Mouse (Mus musculus) neural tube, embryonic 12.5 days (tissue): ENCODE results near the gene Zbtb20. TPM values are rescaled to one million over a fixed set of nuclear protein-coding genes. Genes with fewer than 3 reads are reported as not detected.
A peak's percentile ranks its signal among the peaks of the same experiment; 100 is the strongest.

Experiments used
- ATAC-seq: fragments of 200-750 bp; cut with Nextera tagmentation; 2 replicates; pipeline ENCODE4 v1.8.0; 2017; ENCODE audit warnings: low read depth, mild to moderate bottlenecking, moderate TSS enrichment, moderate library complexity; ENCODE audit not compliant: low FRiP score
- H3K27ac ChIP-seq: fragments of 300-500 bp; sonication (generic); 2 replicates; pipeline ENCODE4 v1.5.1; 2016
- H3K27me3 ChIP-seq: fragments of 300-500 bp; sonication (generic); replicated peaks from 2 replicates; pipeline ENCODE4 v1.6.1; 2016; ENCODE audit warnings: mild to moderate bottlenecking
- H3K36me3 ChIP-seq: fragments of 300-500 bp; sonication (generic); 2 replicates; pipeline ENCODE4 v1.6.1; 2016; ENCODE audit warnings: mild to moderate bottlenecking
- H3K4me1 ChIP-seq: fragments of 300-500 bp; sonication (generic); 2 replicates; pipeline ENCODE4 v1.6.1; 2016
- H3K4me2 ChIP-seq: fragments of 300-500 bp; sonication (generic); replicated peaks from 2 replicates; pipeline ENCODE4 v1.6.1; 2016; ENCODE audit warnings: mild to moderate bottlenecking
- H3K4me3 ChIP-seq: fragments of 300-500 bp; sonication (generic); 2 replicates; pipeline ENCODE4 v1.5.1; 2016
- H3K9ac ChIP-seq: fragments of 300-500 bp; sonication (generic); 2 replicates; pipeline ENCODE4 v1.6.1; 2016; ENCODE audit warnings: mild to moderate bottlenecking
- H3K9me3 ChIP-seq: fragments of 300-500 bp; sonication (generic); 2 replicates; pipeline ENCODE4 v1.6.1; 2016; ENCODE audit warnings: mild to moderate bottlenecking
- WGBS: fragments of 180-500 bp; shearing (Covaris S2); methylation state at CpG from one replicate; pipeline ENCODE4 v1.1.7; 2016; 5-methylcytosine and 5-hydroxymethylcytosine counted together
- polyA plus RNA-seq: library from polyadenylated mRNA; unstranded; fragments of >200 nt; fragmentation: Nextera tagmentation; extraction: Ambion mirVana; gene quantifications from 2 replicates; pipeline ENCODE4 v1.2.1, GENCODE M21; 2016

Gene Zbtb20
- polyA plus RNA-seq, 1 experiment from 2014 or later: 65.2 TPM

GRCm38 (mm10) chr16:43434941-43435340 is 559.3 kb downstream of the Zbtb20 start:
- H3K9me3 ChIP-seq: no peaks in the 10 kb centered on the region
- 53% methylated on average over 3 of the region's 3 CpGs for WGBS
- no peak overlapping the region for H3K4me3 ChIP-seq
- no peak overlapping the region for H3K27ac ChIP-seq
- no peaks in the 10 kb centered on the region for H3K27me3 ChIP-seq
- no peaks in the 10 kb centered on the region for H3K36me3 ChIP-seq
- no peak overlapping the region for H3K4me2 ChIP-seq
- ATAC-seq: peak; percentile 50
- no peaks in the 10 kb centered on the region for H3K4me1 ChIP-seq
- H3K9ac ChIP-seq: no peak overlapping the region

- 73% methylated on average over 8 of the region's 8 CpGs for WGBS
Observed at GRCm38 (mm10) chr16:43438878-43439371, 563.2 kb downstream of the Zbtb20 start.

DNA sequence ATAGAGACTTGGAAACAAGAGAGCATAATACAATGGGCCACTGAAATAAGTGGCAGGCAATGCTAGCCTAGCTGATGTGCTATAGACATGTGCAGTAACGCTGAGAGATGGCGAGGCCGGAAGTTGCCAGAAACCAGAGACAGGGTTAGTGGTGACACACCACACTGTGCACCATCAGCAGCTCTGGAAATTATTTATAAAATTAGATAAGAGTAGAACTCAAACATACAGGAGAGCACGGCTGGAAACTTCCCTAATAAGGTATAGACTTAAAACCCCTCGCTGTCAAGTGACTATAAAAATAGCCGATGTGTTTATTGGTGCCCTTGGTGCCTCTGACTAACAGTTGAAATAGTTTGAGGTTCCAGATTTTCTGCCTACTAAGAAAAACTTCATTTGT is 565.7 kb downstream of the Zbtb20 start:
- H3K36me3 ChIP-seq: no peaks in the 10 kb centered on the region
- H3K9ac ChIP-seq: no peak overlapping the region
- WGBS: 91% methylated on average over 6 of the region's 6 CpGs
- H3K4me3 ChIP-seq: no peak overlapping the region
- no peaks in the 10 kb centered on the region for H3K9me3 ChIP-seq
- peaks cover 3% of the 10 kb centered on the region; the same call in 1 of the 2 replicates for H3K4me1 ChIP-seq
- H3K27me3 ChIP-seq: no peaks in the 10 kb centered on the region
- no peak for ATAC-seq
- H3K4me2 ChIP-seq: no peak overlapping the region
- no peak overlapping the region for H3K27ac ChIP-seq

More at GRCm38 (mm10) chr16:43438878-43439371, 563.2 kb downstream of the Zbtb20 start:
- Histone ChIP-seq H3K4me1 (peaks cover 3% of the 10 kb centered on the region; the same call in 1 of the 2 replicates), H3K9me3 (no peaks in the 10 kb centered on the region), H3K27me3 (no peaks in the 10 kb centered on the region), H3K27ac (no peak overlapping the region), H3K4me3 (no peak overlapping the region), H3K36me3 (no peaks in the 10 kb centered on the region), H3K4me2 (no peak overlapping the region), H3K9ac (no peak overlapping the region)
- no peak for ATAC-seq

GRCm38 (mm10) chr16:43443034-43443433 is 567.4 kb downstream of the Zbtb20 start:
- H3K9me3 ChIP-seq: no peaks in the 10 kb centered on the region
- no peaks in the 10 kb centered on the region for H3K27me3 ChIP-seq
- no peaks in the 10 kb centered on the region for H3K36me3 ChIP-seq
- no peak overlapping the region for H3K4me3 ChIP-seq
- no peak overlapping the region for H3K27ac ChIP-seq
- 0 out of 2 replicates have a peak, but pooled peaks have one; percentile 44 for ATAC-seq
- no peak overlapping the region for H3K9ac ChIP-seq
- peaks cover 3% of the 10 kb centered on the region; the same call in 1 of the 2 replicates for H3K4me1 ChIP-seq
- no peak overlapping the region for H3K4me2 ChIP-seq
- 83% methylated on average over 2 of the region's 2 CpGs for WGBS

DNA sequence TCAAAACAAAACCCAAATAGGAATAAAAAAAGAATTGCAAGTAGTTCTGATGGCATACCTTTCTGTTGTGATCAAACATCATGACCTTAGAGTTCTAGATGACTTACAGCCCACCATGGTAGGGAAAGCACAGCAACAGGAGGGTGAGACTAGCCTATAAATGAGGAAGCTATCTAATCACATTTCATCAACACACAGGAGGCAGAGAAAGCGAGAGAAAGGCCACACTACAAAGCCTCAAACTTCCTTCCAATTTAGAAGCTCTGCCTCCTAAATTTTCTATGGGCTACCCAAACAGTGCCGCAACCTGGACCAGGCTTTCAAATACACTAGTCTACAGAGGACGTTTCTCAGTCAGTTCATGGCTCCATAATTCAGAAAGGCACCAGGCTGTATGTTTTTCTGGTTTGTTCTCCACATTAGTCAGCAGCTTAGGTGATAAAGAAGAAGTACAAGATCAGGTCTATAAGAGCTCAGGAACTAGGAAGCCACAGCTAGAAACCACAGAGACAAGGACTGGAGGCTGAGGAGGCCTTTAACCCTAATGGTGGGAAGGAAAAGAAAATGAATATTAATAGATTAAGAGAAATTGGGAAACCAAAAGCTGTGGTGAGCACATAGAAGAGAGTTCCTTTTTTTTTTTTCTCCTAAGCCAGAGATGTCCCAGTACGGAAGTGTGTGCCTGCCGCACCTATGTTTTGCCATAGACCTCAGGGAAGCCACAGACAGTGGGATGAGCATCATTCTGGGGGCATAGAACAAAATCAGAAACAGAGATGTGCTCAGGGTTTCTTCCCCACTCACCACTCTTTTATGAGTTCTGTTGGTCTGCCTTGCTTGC is 572.7 kb downstream of the Zbtb20 start:
- WGBS: 96% methylated on average over 5 of the region's 5 CpGs
- H3K4me2 ChIP-seq: no peak overlapping the region
- H3K4me1 ChIP-seq: no peaks in the 10 kb centered on the region
- H3K9ac ChIP-seq: no peak overlapping the region
- ATAC-seq: no peak
- no peaks in the 10 kb centered on the region for H3K36me3 ChIP-seq
- H3K9me3 ChIP-seq: no peaks in the 10 kb centered on the region
- H3K27ac ChIP-seq: no peak overlapping the region
- no peak overlapping the region for H3K4me3 ChIP-seq
- no peaks in the 10 kb centered on the region for H3K27me3 ChIP-seq

DNA sequence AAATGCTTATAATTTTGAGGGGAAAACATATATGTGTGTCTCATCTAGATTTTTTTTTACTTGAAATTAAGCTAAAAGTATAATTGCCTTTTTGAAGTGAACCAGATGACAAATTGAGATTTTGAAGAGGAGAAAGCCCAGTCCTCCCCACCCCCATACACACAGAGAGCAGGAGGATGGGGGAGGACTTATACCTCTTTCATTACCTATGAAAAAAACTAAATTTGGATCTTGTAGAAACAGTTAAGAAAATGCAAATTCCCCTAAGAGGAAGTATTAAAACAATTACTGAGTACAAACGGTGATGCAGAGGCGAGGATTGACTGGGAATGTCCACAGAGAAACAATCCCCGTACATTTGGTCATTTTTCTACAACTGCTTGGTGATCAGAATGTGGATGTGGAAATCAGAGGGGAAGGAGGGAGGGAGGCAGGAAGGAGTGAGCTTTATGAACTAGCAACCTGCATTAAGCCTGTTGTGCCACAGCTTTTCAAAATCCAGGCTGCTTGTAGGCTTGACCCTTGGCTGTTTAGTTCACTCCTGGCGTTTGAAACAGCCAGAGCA is 578.8 kb downstream of the Zbtb20 start:
- no peaks in the 10 kb centered on the region for H3K27me3 ChIP-seq
- no peak for ATAC-seq
- no peak overlapping the region for H3K4me2 ChIP-seq
- no peak overlapping the region for H3K9ac ChIP-seq
- H3K4me3 ChIP-seq: no peak overlapping the region
- H3K27ac ChIP-seq: no peak overlapping the region
- 69% methylated on average over 4 of the region's 4 CpGs for WGBS
- H3K9me3 ChIP-seq: no peaks in the 10 kb centered on the region
- no peaks in the 10 kb centered on the region for H3K4me1 ChIP-seq
- H3K36me3 ChIP-seq: no peaks in the 10 kb centered on the region

DNA sequence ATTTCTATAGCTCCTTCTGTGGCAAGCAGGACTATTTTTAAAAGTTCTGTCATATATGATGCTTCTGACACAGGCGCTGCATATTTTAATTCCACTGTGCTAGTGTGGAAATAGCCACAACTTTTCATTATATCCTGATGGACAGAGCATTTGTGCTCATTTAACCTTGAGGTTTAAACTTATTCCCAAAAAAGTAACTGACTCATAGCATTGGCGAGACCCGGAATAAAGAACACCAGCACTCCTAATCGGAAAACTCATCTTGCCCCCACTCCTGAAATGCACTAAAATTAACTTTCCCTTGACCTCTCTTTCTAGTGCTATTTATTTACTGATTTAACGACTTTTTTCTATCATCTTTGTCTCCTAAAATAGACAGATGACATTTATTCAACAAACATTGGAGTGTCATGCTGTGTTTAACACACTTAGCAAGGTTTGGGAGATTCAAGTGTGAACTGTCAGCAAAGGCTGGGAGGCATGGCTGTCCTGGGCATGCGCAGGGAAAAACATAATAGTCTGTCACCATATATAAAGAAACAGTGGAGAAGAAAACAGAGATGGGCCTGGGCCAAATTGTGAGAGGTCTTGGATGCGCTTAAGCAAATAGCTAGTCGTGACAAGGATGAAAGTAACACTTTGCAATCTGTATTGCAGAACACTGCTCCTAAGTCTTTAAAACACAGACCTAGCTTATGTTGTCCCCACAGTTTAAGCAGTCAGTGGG is 580.9 kb downstream of the Zbtb20 start:
- no peak overlapping the region for H3K9ac ChIP-seq
- no peak overlapping the region for H3K4me3 ChIP-seq
- 76% methylated on average over 8 of the region's 8 CpGs for WGBS
- no peak for ATAC-seq
- no peaks in the 10 kb centered on the region for H3K4me1 ChIP-seq
- no peaks in the 10 kb centered on the region for H3K36me3 ChIP-seq
- no peaks in the 10 kb centered on the region for H3K27me3 ChIP-seq
- no peaks in the 10 kb centered on the region for H3K9me3 ChIP-seq
- H3K4me2 ChIP-seq: no peak overlapping the region
- H3K27ac ChIP-seq: no peak overlapping the region

GRCm38 (mm10) chr16:43457814-43458213 is 582.1 kb downstream of the Zbtb20 start:
- Histone ChIP-seq H3K27ac (no peak overlapping the region), H3K4me1 (no peaks in the 10 kb centered on the region), H3K9me3 (no peaks in the 10 kb centered on the region), H3K36me3 (no peaks in the 10 kb centered on the region), H3K4me3 (no peak overlapping the region), H3K27me3 (no peaks in the 10 kb centered on the region), H3K4me2 (no peak overlapping the region), H3K9ac (no peak overlapping the region)
- no peak for ATAC-seq
- WGBS: 86% methylated on average over 8 of the region's 8 CpGs

- WGBS: 82% methylated on average over 7 of the region's 7 CpGs
- no peaks in the 10 kb centered on the region for H3K9me3 ChIP-seq
- H3K27me3 ChIP-seq: no peaks in the 10 kb centered on the region
- H3K9ac ChIP-seq: no peak overlapping the region
- no peak for ATAC-seq
- H3K4me2 ChIP-seq: no peak overlapping the region
- no peak overlapping the region for H3K4me3 ChIP-seq
- peaks cover 6% of the 10 kb centered on the region for H3K4me1 ChIP-seq
- H3K27ac ChIP-seq: no peak overlapping the region
- no peaks in the 10 kb centered on the region for H3K36me3 ChIP-seq
Observed at GRCm38 (mm10) chr16:43458726-43459223, 583.1 kb downstream of the Zbtb20 start.

GRCm38 (mm10) chr16:43461745-43462378 is 586.2 kb downstream of the Zbtb20 start:
- H3K36me3 ChIP-seq: no peaks in the 10 kb centered on the region
- 64% methylated on average over 3 of the region's 3 CpGs for WGBS

DNA sequence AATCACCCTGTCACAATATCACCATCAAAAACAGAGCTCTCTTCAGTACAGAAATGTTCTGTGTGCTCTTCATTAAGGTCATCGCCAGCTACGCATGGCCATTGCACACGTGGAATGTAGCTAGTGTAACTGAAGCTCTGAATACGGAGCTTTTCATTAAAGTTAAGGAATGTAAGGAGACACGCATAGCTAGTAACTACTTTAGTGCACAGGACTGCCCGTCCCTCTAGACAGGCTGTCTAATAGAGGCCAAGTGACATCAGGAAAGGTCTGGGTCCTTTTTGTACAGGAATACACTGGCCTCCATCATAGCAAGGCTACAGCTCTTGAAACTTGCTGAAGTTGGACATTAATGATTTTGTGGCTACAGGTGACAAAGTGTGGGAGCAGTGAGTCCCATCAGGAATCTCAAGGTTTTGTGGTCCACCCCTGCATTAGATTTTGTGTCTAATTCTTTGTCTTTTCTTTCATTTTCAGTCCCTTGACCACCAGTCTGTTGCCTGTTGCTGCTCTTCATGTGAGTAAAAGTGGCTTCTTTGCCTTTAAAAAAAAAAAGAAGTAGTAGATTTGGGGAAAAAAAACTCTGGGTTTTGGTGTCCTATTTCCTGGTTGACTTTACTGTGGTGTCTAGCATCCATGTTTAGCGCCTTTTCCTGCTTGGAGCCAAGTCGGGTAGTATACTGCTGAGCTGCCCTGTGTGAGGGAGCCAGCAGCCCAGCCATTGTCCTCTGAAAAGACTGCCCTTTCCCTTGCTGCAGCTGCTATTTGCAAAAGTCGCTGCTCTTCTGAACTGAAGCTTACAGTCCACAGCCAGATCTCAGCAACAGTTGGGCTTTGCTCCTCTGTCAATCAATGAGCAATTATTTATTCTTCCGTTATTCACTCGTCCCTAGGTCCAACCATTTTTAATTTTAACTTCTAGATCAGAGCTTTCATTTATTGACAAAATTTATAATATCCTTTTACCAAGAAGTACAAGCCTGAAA is 587.1 kb downstream of the Zbtb20 start:
- Histone ChIP-seq H3K27ac (no peak overlapping the region), H3K9ac (no peak overlapping the region), H3K36me3 (no peaks in the 10 kb centered on the region), H3K9me3 (no peaks in the 10 kb centered on the region), H3K4me3 (no peak overlapping the region), H3K4me2 (no peak overlapping the region), H3K4me1 (peaks cover 17% of the 10 kb centered on the region), H3K27me3 (no peaks in the 10 kb centered on the region)
- 54% methylated on average over 11 of the region's 11 CpGs for WGBS
- ATAC-seq: no peak

More at GRCm38 (mm10) chr16:43461745-43462378, 586.2 kb downstream of the Zbtb20 start:
- no peak overlapping the region for H3K4me2 ChIP-seq
- H3K9me3 ChIP-seq: no peaks in the 10 kb centered on the region
- H3K9ac ChIP-seq: no peak overlapping the region
- peaks cover 17% of the 10 kb centered on the region for H3K4me1 ChIP-seq
- ATAC-seq: no peak
- no peak overlapping the region for H3K27ac ChIP-seq
- H3K27me3 ChIP-seq: no peaks in the 10 kb centered on the region
- H3K4me3 ChIP-seq: no peak overlapping the region
